Mouse (Mus musculus) liver, postnatal 0 days (tissue): ENCODE measurements around the gene Kif2c. TPM values are rescaled to one million over a fixed set of nuclear protein-coding genes. Genes with fewer than 3 reads are reported as not detected.

ENCODE experiments used
- ATAC-seq: fragments of 200-750 bp; cut with Nextera tagmentation; 2 replicates; pipeline ENCODE4 v1.8.0; 2017; ENCODE audit warnings: mild to moderate bottlenecking, moderate library complexity
- DNase-seq: peaks from one replicate; pipeline ENCODE4 v3.0.0-alpha.2; 2016
- H3K27ac ChIP-seq: fragments of 300-500 bp; sonication (generic); 2 replicates; pipeline ENCODE4 v1.5.1; 2014; ENCODE audit warnings: antibody characterized with exemption, moderate library complexity, mild to moderate bottlenecking, low read depth
- H3K27me3 ChIP-seq: fragments of 300-500 bp; sonication (generic); 2 replicates; pipeline ENCODE4 v1.6.1; 2014; ENCODE audit warnings: low read length, control low read depth, mixed read lengths; ENCODE audit not compliant: insufficient read depth
- H3K36me3 ChIP-seq: fragments of 300-500 bp; sonication (generic); replicated peaks from 2 replicates; pipeline ENCODE4 v1.6.1; 2014; ENCODE audit warnings: mild to moderate bottlenecking, control low read depth, low read length, moderate library complexity, mixed read lengths; ENCODE audit not compliant: insufficient read depth
- H3K4me1 ChIP-seq: fragments of 300-500 bp; sonication (generic); 2 replicates; pipeline ENCODE4 v1.6.1; 2014; ENCODE audit warnings: antibody characterized with exemption, mild to moderate bottlenecking, control low read depth; ENCODE audit not compliant: insufficient read depth
- H3K4me2 ChIP-seq: fragments of 300-500 bp; sonication (generic); 2 replicates; pipeline ENCODE4 v1.6.1; 2014; ENCODE audit warnings: low read depth, mild to moderate bottlenecking, low read length, moderate library complexity, mixed read lengths
- H3K4me3 ChIP-seq: fragments of 300-500 bp; sonication (generic); 2 replicates; pipeline ENCODE4 v1.5.1; 2014; ENCODE audit warnings: low read depth, low read length
- H3K9ac ChIP-seq: fragments of 300-500 bp; sonication (generic); replicated peaks from 2 replicates; pipeline ENCODE4 v1.6.1; 2014; ENCODE audit warnings: mild to moderate bottlenecking, moderate library complexity
- H3K9me3 ChIP-seq: fragments of 300-500 bp; sonication (generic); 2 replicates; pipeline ENCODE4 v1.6.1; 2016; ENCODE audit warnings: mild to moderate bottlenecking, control low read depth, low read length, mixed read lengths
- CTCF ChIP-seq: sonication (generic); IDR thresholded peaks from 2 replicates; pipeline ENCODE4 v1.5.1; 2016; ENCODE audit warnings: antibody characterized with exemption, low read depth
- EP300 ChIP-seq: IDR thresholded peaks from 2 replicates; pipeline ENCODE4 v1.6.1; 2016; ENCODE audit warnings: antibody characterized with exemption, low read depth, mild to moderate bottlenecking
- WGBS: fragments of 180-500 bp; shearing (Covaris S2); extraction: QIAGEN DNeasy Blood & Tissue Kit; methylation state at CpG from one replicate; pipeline ENCODE4 v1.1.7; 2014; ENCODE audit not compliant: insufficient replicate concordance; 5-methylcytosine and 5-hydroxymethylcytosine counted together
- microRNA-seq: library from miRNA; unstranded; fragments of <30 nt; microRNA quantifications from one replicate; pipeline ENCODE4, GENCODE M21; 2016
- polyA plus RNA-seq: library from polyadenylated mRNA; unstranded; fragments of >200 nt; fragmentation: Nextera tagmentation; extraction: Ambion mirVana; gene quantifications from 2 replicates; pipeline ENCODE4 v1.2.1, GENCODE M21; 2015

The Kif2c gene
- polyA plus RNA-seq, 1 experiment from 2014 or later, result 11.8 TPM

DNA sequence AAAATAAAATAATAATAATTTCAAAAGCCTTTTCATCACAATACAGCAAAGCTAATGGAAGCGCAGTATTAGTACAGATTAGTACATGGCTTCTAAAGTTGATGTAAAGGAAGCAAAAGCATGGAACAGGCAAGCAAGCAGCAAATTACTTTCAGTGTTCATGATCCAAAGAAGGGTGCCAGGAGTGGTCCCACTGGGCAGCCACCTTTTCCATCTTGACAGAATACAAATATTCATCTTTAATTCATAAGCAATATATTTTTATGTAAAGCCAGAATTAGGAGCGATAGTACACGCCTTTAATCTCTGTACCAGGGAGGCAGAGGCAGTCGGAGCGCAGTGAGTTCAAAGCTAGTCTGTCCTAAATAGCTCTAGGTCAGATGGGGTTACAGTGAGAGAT, 62.8 kb downstream of the Kif2c start:
- TF ChIP-seq CTCF, result no peak
- H3K36me3 ChIP-seq, result no peaks in the 10 kb centered on the region
- H3K27me3 ChIP-seq, result no peaks in the 10 kb centered on the region
- H3K9ac ChIP-seq, result peak overlapping the region; percentile 51; the same call in 1 of the 2 replicates
- H3K4me1 ChIP-seq, result peaks cover 19% of the 10 kb centered on the region
- WGBS, result 82% methylated on average over 5 of the region's 5 CpGs
- H3K4me2 ChIP-seq, result peak overlapping the region; percentile 93
- H3K4me3 ChIP-seq, result peak overlapping the region; percentile 59
- ATAC-seq, result no peak
- peak overlapping the region; percentile 77 for H3K27ac ChIP-seq
- no peak for DNase-seq
- no peaks in the 10 kb centered on the region for H3K9me3 ChIP-seq

DNA sequence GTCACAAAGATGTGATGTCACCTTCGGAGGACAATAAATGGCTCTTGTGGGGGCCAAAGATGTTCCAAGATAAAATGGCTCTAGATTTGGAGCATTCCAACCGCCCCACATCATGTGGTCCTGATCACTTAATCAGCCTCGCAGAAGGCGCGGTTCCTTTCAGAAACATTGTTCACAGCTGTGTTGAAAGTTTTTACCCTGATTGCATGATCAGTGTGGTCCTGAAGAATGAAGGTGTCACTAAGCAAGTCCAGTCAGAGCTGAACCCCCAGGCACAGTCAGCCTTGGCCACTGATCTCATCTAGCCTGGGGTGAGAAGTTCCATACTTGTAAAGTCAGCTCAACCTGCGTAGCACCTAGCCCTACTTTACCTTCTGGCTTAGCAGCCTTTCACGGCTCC, 64.5 kb downstream of the Kif2c start:
- no peak for TF ChIP-seq CTCF
- TF ChIP-seq EP300, result no peak
- Histone ChIP-seq H3K9me3 (no peaks in the 10 kb centered on the region), H3K4me2 (no peak overlapping the region), H3K9ac (no peak overlapping the region), H3K27me3 (no peaks in the 10 kb centered on the region), H3K4me1 (peaks cover 8% of the 10 kb centered on the region), H3K4me3 (no peak overlapping the region), H3K36me3 (no peaks in the 10 kb centered on the region), H3K27ac (no peak overlapping the region)
- DNase-seq (no peak), ATAC-seq (no peak)
- 85% methylated on average over 7 of the region's 7 CpGs for WGBS

- TF ChIP-seq CTCF, result no peak
- no peak for TF ChIP-seq EP300
- Histone ChIP-seq H3K9me3 (no peaks in the 10 kb centered on the region), H3K4me1 (peaks cover 5% of the 10 kb centered on the region), H3K4me3 (no peak overlapping the region), H3K27me3 (no peaks in the 10 kb centered on the region), H3K27ac (no peak overlapping the region), H3K36me3 (no peaks in the 10 kb centered on the region), H3K4me2 (no peak overlapping the region), H3K9ac (no peak overlapping the region)
- WGBS, result 87% methylated on average over 5 of the region's 5 CpGs
- no peak for ATAC-seq
- DNase-seq, result no peak
Observed at GRCm38 (mm10) chr4:117115592-117115991, 66.8 kb downstream of the Kif2c start.

GRCm38 (mm10) chr4:117113237-117113636, 69.2 kb downstream of the Kif2c start:
- H3K9ac ChIP-seq, result no peak overlapping the region
- H3K27me3 ChIP-seq, result no peaks in the 10 kb centered on the region
- ATAC-seq (no peak), DNase-seq (no peak)
- TF ChIP-seq CTCF (peak; percentile 39), EP300 (no peak)
- H3K9me3 ChIP-seq, result no peaks in the 10 kb centered on the region
- no peaks in the 10 kb centered on the region for H3K36me3 ChIP-seq
- no peaks in the 10 kb centered on the region for H3K4me1 ChIP-seq
- no peak overlapping the region for H3K4me2 ChIP-seq
- WGBS, result 96% methylated on average over 1 of the region's 1 CpGs
- H3K27ac ChIP-seq, result no peak overlapping the region
- no peak overlapping the region for H3K4me3 ChIP-seq

DNA sequence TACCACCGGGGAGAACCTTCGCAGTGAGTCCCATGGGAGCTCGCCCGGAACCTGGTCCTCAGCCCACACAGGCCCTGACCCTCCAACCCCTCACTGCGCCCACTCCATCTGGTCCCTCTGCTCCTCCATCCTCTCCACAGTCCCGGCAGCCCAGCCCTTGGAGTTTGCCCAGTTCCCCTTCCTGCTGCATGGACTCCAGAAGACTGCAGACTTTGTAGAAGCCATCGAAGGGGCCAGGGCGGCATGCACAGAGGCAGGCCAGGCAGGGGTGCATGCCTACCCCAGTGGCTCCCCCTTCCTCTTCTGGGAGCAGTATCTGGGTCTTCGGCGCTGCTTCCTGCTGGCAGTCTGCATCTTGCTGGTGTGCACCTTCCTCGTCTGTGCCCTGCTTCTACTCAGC, 71.5 kb downstream of the Kif2c start:
- DNase-seq, result no peak
- WGBS, result 78% methylated on average over 11 of the region's 11 CpGs
- Histone ChIP-seq H3K4me2 (no peak overlapping the region), H3K9ac (no peak overlapping the region), H3K9me3 (no peaks in the 10 kb centered on the region), H3K36me3 (no peaks in the 10 kb centered on the region), H3K4me3 (no peak overlapping the region), H3K27ac (no peak overlapping the region), H3K27me3 (no peaks in the 10 kb centered on the region), H3K4me1 (no peaks in the 10 kb centered on the region)
- TF ChIP-seq CTCF (no peak), EP300 (no peak)
- no peak for ATAC-seq

GRCm38 (mm10) chr4:117110249-117110648, 72.2 kb downstream of the Kif2c start:
- Histone ChIP-seq H3K4me2 (no peak overlapping the region), H3K9ac (no peak overlapping the region), H3K9me3 (no peaks in the 10 kb centered on the region), H3K27ac (no peak overlapping the region), H3K4me1 (no peaks in the 10 kb centered on the region), H3K4me3 (no peak overlapping the region), H3K36me3 (no peaks in the 10 kb centered on the region), H3K27me3 (no peaks in the 10 kb centered on the region)
- ATAC-seq (no peak), DNase-seq (no peak)
- TF ChIP-seq CTCF (no peak), EP300 (no peak)
- WGBS, result 85% methylated on average over 13 of the region's 13 CpGs

Small RNA genes lying within 50 kb of the gene (microRNA-seq; reads per million reads assigned to microRNA genes)
- gene Gm22398, result not detected

Other genes starting within 250 kb of the Kif2c start
- gene Urod, start 188.2 kb downstream of the Kif2c start, polyA plus RNA-seq, result 245 and 255 TPM in 2 replicates
- 4.7 and 5.2 TPM in 2 replicates for gene Hectd3, start 187.3 kb downstream of the Kif2c start, polyA plus RNA-seq
- 18.4 and 18.5 TPM in 2 replicates for gene Eif2b3, start 163.2 kb downstream of the Kif2c start, polyA plus RNA-seq
- 0.43 and 0.52 TPM in 2 replicates for gene Ptch2, start 86.6 kb downstream of the Kif2c start, polyA plus RNA-seq
- gene Btbd19, start 56.9 kb downstream of the Kif2c start, polyA plus RNA-seq, result 2.3 and 2.5 TPM in 2 replicates
- gene Tctex1d4, start 55.8 kb downstream of the Kif2c start, polyA plus RNA-seq, result 0.33 TPM in 1 of 2 replicates, not detected in the other
- gene Plk3, start 48.7 kb downstream of the Kif2c start, polyA plus RNA-seq, result 4.8 TPM in 2 replicates
- gene Rps8, start 26.4 kb downstream of the Kif2c start, polyA plus RNA-seq, result 543 and 557 TPM in 2 replicates
- gene Tmem53, start 69.3 kb upstream of the Kif2c start, polyA plus RNA-seq, result 48.6 and 57.1 TPM in 2 replicates
- not detected in 2 replicates for gene Armh1, start 69.5 kb upstream of the Kif2c start, polyA plus RNA-seq